Mouse (Mus musculus) heart, embryonic 12.5 days (tissue): ENCODE data around the gene Slc44a3. TPM values are rescaled to one million over a fixed set of nuclear protein-coding genes. Genes with fewer than 3 reads are reported as not detected.

Source experiments
- ATAC-seq: fragments of 200-750 bp; cut with Nextera tagmentation; 2 replicates; pipeline ENCODE4 v1.8.0; 2017; ENCODE audit warnings: moderate TSS enrichment, moderate library complexity; ENCODE audit not compliant: insufficient number of reproducible peaks, low FRiP score
- H3K27ac ChIP-seq: fragments of 300-500 bp; sonication (generic); 2 replicates; pipeline ENCODE4 v1.5.1; 2016; ENCODE audit warnings: mild to moderate bottlenecking, moderate library complexity; ENCODE audit not compliant: poor library complexity, severe bottlenecking
- H3K27me3 ChIP-seq: fragments of 300-500 bp; sonication (generic); replicated peaks from 2 replicates; pipeline ENCODE4 v1.6.1; 2016; ENCODE audit warnings: mild to moderate bottlenecking, moderate library complexity
- H3K36me3 ChIP-seq: fragments of 300-500 bp; sonication (generic); 2 replicates; pipeline ENCODE4 v1.6.1; 2016; ENCODE audit warnings: mild to moderate bottlenecking, moderate library complexity
- H3K4me1 ChIP-seq: fragments of 300-500 bp; sonication (generic); replicated peaks from 2 replicates; pipeline ENCODE4 v1.6.1; 2016; ENCODE audit warnings: mild to moderate bottlenecking
- H3K4me2 ChIP-seq: fragments of 300-500 bp; sonication (generic); 2 replicates; pipeline ENCODE4 v1.6.1; 2016; ENCODE audit warnings: mild to moderate bottlenecking, moderate library complexity
- H3K4me3 ChIP-seq: fragments of 300-500 bp; sonication (generic); 2 replicates; pipeline ENCODE4 v1.5.1; 2016; ENCODE audit warnings: mild to moderate bottlenecking
- H3K9ac ChIP-seq: fragments of 300-500 bp; sonication (generic); 2 replicates; pipeline ENCODE4 v1.6.1; 2016; ENCODE audit warnings: mild to moderate bottlenecking, moderate library complexity
- H3K9me3 ChIP-seq: fragments of 300-500 bp; sonication (generic); replicated peaks from 2 replicates; pipeline ENCODE4 v1.6.1; 2016; ENCODE audit warnings: mild to moderate bottlenecking, moderate library complexity
- WGBS: fragments of 180-500 bp; shearing (Covaris S2); methylation state at CpG from one replicate; pipeline ENCODE4 v1.1.7; 2016; 5-methylcytosine and 5-hydroxymethylcytosine counted together
- polyA plus RNA-seq: library from polyadenylated mRNA; unstranded; fragments of >200 nt; fragmentation: Nextera tagmentation; extraction: Ambion mirVana; gene quantifications from 2 replicates; pipeline ENCODE4 v1.2.1, GENCODE M21; 2016

Gene Slc44a3
- polyA plus RNA-seq, 1 experiment from 2014 or later: 1.1 TPM

GRCm38 (mm10) chr3:121569767-121570166 lies 37.6 kb upstream of the Slc44a3 start:
- Histone ChIP-seq H3K4me2 (no peak overlapping the region), H3K9me3 (no peaks in the 10 kb centered on the region), H3K27ac (no peak overlapping the region), H3K9ac (no peak overlapping the region), H3K36me3 (no peaks in the 10 kb centered on the region), H3K4me3 (no peak overlapping the region), H3K4me1 (no peaks in the 10 kb centered on the region), H3K27me3 (no peaks in the 10 kb centered on the region)
- 77% methylated on average over 5 of the region's 5 CpGs for WGBS
- no peak for ATAC-seq

- Histone ChIP-seq H3K9me3 (no peaks in the 10 kb centered on the region), H3K27ac (no peak overlapping the region), H3K9ac (no peak overlapping the region), H3K4me2 (no peak overlapping the region), H3K36me3 (no peaks in the 10 kb centered on the region), H3K4me3 (no peak overlapping the region), H3K4me1 (no peaks in the 10 kb centered on the region), H3K27me3 (no peaks in the 10 kb centered on the region)
- 83% methylated on average over 9 of the region's 9 CpGs for WGBS
- no peak for ATAC-seq
Observed at GRCm38 (mm10) chr3:121569004-121569403, 36.8 kb upstream of the Slc44a3 start.

GRCm38 (mm10) chr3:121567904-121568303 lies 35.7 kb upstream of the Slc44a3 start:
- H3K27me3 ChIP-seq: no peaks in the 10 kb centered on the region
- no peaks in the 10 kb centered on the region for H3K36me3 ChIP-seq
- WGBS: 81% methylated on average over 9 of the region's 9 CpGs
- no peaks in the 10 kb centered on the region for H3K9me3 ChIP-seq
- H3K4me3 ChIP-seq: no peak overlapping the region
- no peak overlapping the region for H3K4me2 ChIP-seq
- H3K4me1 ChIP-seq: no peaks in the 10 kb centered on the region
- ATAC-seq: no peak
- H3K27ac ChIP-seq: no peak overlapping the region
- H3K9ac ChIP-seq: no peak overlapping the region

GRCm38 (mm10) chr3:121567337-121567900 lies 35.2 kb upstream of the Slc44a3 start:
- no peak overlapping the region for H3K4me3 ChIP-seq
- H3K4me1 ChIP-seq: no peaks in the 10 kb centered on the region
- WGBS: 88% methylated on average over 2 of the region's 2 CpGs
- ATAC-seq: no peak
- no peak overlapping the region for H3K27ac ChIP-seq
- H3K4me2 ChIP-seq: no peak overlapping the region
- no peaks in the 10 kb centered on the region for H3K36me3 ChIP-seq
- no peaks in the 10 kb centered on the region for H3K27me3 ChIP-seq
- no peaks in the 10 kb centered on the region for H3K9me3 ChIP-seq
- H3K9ac ChIP-seq: no peak overlapping the region

- WGBS: 75% methylated on average over 4 of the region's 4 CpGs
- Histone ChIP-seq H3K9me3 (no peaks in the 10 kb centered on the region), H3K4me2 (no peak overlapping the region), H3K9ac (no peak overlapping the region), H3K27ac (no peak overlapping the region), H3K36me3 (no peaks in the 10 kb centered on the region), H3K4me1 (no peaks in the 10 kb centered on the region), H3K27me3 (no peaks in the 10 kb centered on the region), H3K4me3 (no peak overlapping the region)
- no peak for ATAC-seq
Observed at GRCm38 (mm10) chr3:121566901-121567300, 34.7 kb upstream of the Slc44a3 start.

- H3K9me3 ChIP-seq: no peaks in the 10 kb centered on the region
- H3K27me3 ChIP-seq: no peaks in the 10 kb centered on the region
- peaks cover 10% of the 10 kb centered on the region for H3K4me1 ChIP-seq
- no peak overlapping the region for H3K4me2 ChIP-seq
- H3K9ac ChIP-seq: no peak overlapping the region
- H3K27ac ChIP-seq: no peak overlapping the region
- no peak for ATAC-seq
- 67% methylated on average over 3 of the region's 3 CpGs for WGBS
- no peak overlapping the region for H3K4me3 ChIP-seq
- no peaks in the 10 kb centered on the region for H3K36me3 ChIP-seq
Observed at GRCm38 (mm10) chr3:121561803-121562202, 29.6 kb upstream of the Slc44a3 start.

- no peak for ATAC-seq
- no peak overlapping the region for H3K4me2 ChIP-seq
- H3K9ac ChIP-seq: no peak overlapping the region
- H3K4me1 ChIP-seq: peaks cover 10% of the 10 kb centered on the region
- H3K27ac ChIP-seq: no peak overlapping the region
- no peak overlapping the region for H3K4me3 ChIP-seq
- H3K9me3 ChIP-seq: no peaks in the 10 kb centered on the region
- H3K27me3 ChIP-seq: no peaks in the 10 kb centered on the region
- no peaks in the 10 kb centered on the region for H3K36me3 ChIP-seq
- WGBS: 73% methylated on average over 14 of the region's 14 CpGs
Observed at GRCm38 (mm10) chr3:121560115-121560865, 28.1 kb upstream of the Slc44a3 start.

- no peak overlapping the region for H3K4me2 ChIP-seq
- ATAC-seq: no peak
- no peaks in the 10 kb centered on the region for H3K27me3 ChIP-seq
- H3K36me3 ChIP-seq: no peaks in the 10 kb centered on the region
- peaks cover 10% of the 10 kb centered on the region for H3K4me1 ChIP-seq
- H3K9ac ChIP-seq: no peak overlapping the region
- no peak overlapping the region for H3K4me3 ChIP-seq
- H3K9me3 ChIP-seq: no peaks in the 10 kb centered on the region
- 69% methylated on average over 15 of the region's 15 CpGs for WGBS
- no peak overlapping the region for H3K27ac ChIP-seq
Observed at GRCm38 (mm10) chr3:121559406-121560114, 27.4 kb upstream of the Slc44a3 start.

GRCm38 (mm10) chr3:121558861-121559260 lies 26.7 kb upstream of the Slc44a3 start:
- Histone ChIP-seq H3K36me3 (no peaks in the 10 kb centered on the region), H3K4me2 (no peak overlapping the region), H3K9me3 (no peaks in the 10 kb centered on the region), H3K27ac (no peak overlapping the region), H3K4me1 (peaks cover 10% of the 10 kb centered on the region), H3K4me3 (no peak overlapping the region), H3K27me3 (no peaks in the 10 kb centered on the region), H3K9ac (no peak overlapping the region)
- no peak for ATAC-seq
- 82% methylated on average over 8 of the region's 8 CpGs for WGBS

GRCm38 (mm10) chr3:121556304-121556703 lies 24.1 kb upstream of the Slc44a3 start:
- H3K27me3 ChIP-seq: no peaks in the 10 kb centered on the region
- H3K4me2 ChIP-seq: no peak overlapping the region
- no peak overlapping the region for H3K4me3 ChIP-seq
- H3K9ac ChIP-seq: no peak overlapping the region
- H3K4me1 ChIP-seq: peaks cover 18% of the 10 kb centered on the region
- no peaks in the 10 kb centered on the region for H3K36me3 ChIP-seq
- H3K27ac ChIP-seq: no peak overlapping the region
- WGBS: 69% methylated on average over 7 of the region's 7 CpGs
- no peaks in the 10 kb centered on the region for H3K9me3 ChIP-seq
- 0 out of 2 replicates have a peak, but pooled peaks have one; percentile 24 for ATAC-seq

GRCm38 (mm10) chr3:121553294-121553693 lies 21.1 kb upstream of the Slc44a3 start:
- H3K4me1 ChIP-seq: peaks cover 8% of the 10 kb centered on the region
- no peak overlapping the region for H3K4me2 ChIP-seq
- no peak for ATAC-seq
- no peaks in the 10 kb centered on the region for H3K36me3 ChIP-seq
- H3K9ac ChIP-seq: no peak overlapping the region
- no peaks in the 10 kb centered on the region for H3K9me3 ChIP-seq
- 50% methylated on average over 14 of the region's 14 CpGs for WGBS
- no peaks in the 10 kb centered on the region for H3K27me3 ChIP-seq
- no peak overlapping the region for H3K4me3 ChIP-seq
- H3K27ac ChIP-seq: 0 out of 2 replicates have a peak overlapping the region, but pooled peaks have one; percentile 7
